Mouse (Mus musculus) CH12.LX (cell line): ENCODE results near the gene Krtcap3. TPM values are rescaled to one million over a fixed set of nuclear protein-coding genes. Genes with fewer than 3 reads are reported as not detected.

Experiments
- DNase-seq: peaks from one replicate; pipeline ENCODE4 v3.0.0-alpha.2; 2013; ENCODE audit errors: extremely low read depth
- H3K27ac ChIP-seq: 2 replicates; pipeline ENCODE4 v1.5.1; 2012; ENCODE audit warnings: low read depth, mild to moderate bottlenecking, control low read depth, moderate library complexity; ENCODE audit not compliant: insufficient read depth
- H3K27me3 ChIP-seq: replicated peaks from 2 replicates; pipeline ENCODE3; 2012; ENCODE audit warnings: inconsistent platforms
- H3K36me3 ChIP-seq, 2 experiments: replicated peaks in 1 of 2; 2 replicates each; pipeline versions ENCODE3 to v1.6.1; 2012; ENCODE audit warnings: inconsistent platforms in 1 of 2, low read length in 1 of 2, mild to moderate bottlenecking in 1 of 2, mixed read lengths in 1 of 2, moderate library complexity in 1 of 2; ENCODE audit not compliant: control insufficient read depth in 1 of 2, insufficient read depth in 1 of 2
- H3K4me1 ChIP-seq, 2 experiments: 2 replicates each; pipeline ENCODE4 v1.6.1; 2012; ENCODE audit warnings: inconsistent platforms in 1 of 2, moderate library complexity in 1 of 2; ENCODE audit not compliant: insufficient read depth in 2 of 2, control insufficient read depth in 1 of 2
- H3K4me2 ChIP-seq: 2 replicates; pipeline ENCODE4 v1.6.1; 2012; ENCODE audit warnings: low read depth, mild to moderate bottlenecking, control low read depth; ENCODE audit not compliant: poor library complexity, insufficient read depth, severe bottlenecking
- H3K4me3 ChIP-seq, 3 experiments: fragments of 150-350 bp in 1 of 3; sonication (generic) in 1 of 3; replicated peaks in 1 of 3; 2 replicates each; pipeline versions ENCODE3 to v1.5.1; 2011 to 2012; ENCODE audit warnings: low read depth in 2 of 3, low read length in 2 of 3, mild to moderate bottlenecking in 2 of 3, moderate library complexity in 2 of 3, control low read depth in 1 of 3, improper control_type of control experiment in 1 of 3, inconsistent platforms in 1 of 3, mixed read lengths in 1 of 3; ENCODE audit not compliant: poor library complexity in 1 of 3
- H3K79me2 ChIP-seq: replicated peaks from 2 replicates; pipeline ENCODE4 v1.6.1; 2012; ENCODE audit warnings: mild to moderate bottlenecking, moderate library complexity; ENCODE audit not compliant: control insufficient read depth, poor library complexity, insufficient read depth, severe bottlenecking; ENCODE audit errors: extremely low read depth
- H3K9ac ChIP-seq: 2 replicates; pipeline ENCODE4 v1.6.1; 2012; ENCODE audit warnings: low read depth, mild to moderate bottlenecking, control low read depth, moderate library complexity; ENCODE audit not compliant: insufficient read depth
- H3K9me3 ChIP-seq: replicated peaks from 2 replicates; pipeline ENCODE3; 2012; ENCODE audit warnings: low read length, inconsistent platforms, mixed read lengths
- BHLHE40 ChIP-seq: IDR thresholded peaks from 2 replicates; pipeline ENCODE4 v1.6.1; 2011; ENCODE audit warnings: mild to moderate bottlenecking, low read depth, low read length, improper control_type of control experiment
- CHD2 ChIP-seq: IDR thresholded peaks from 2 replicates; pipeline ENCODE4 v1.6.1; 2011; ENCODE audit warnings: low read length, improper control_type of control experiment
- CTCF ChIP-seq, 2 experiments: IDR thresholded peaks in 1 of 2; conservative IDR thresholded peaks in 1 of 2; 2 replicates each; pipeline ENCODE4 v1.5.1; 2011 to 2012; ENCODE audit warnings: low read depth in 2 of 2, low read length in 2 of 2, improper control_type of control experiment in 1 of 2, inconsistent platforms in 1 of 2, mild to moderate bottlenecking in 1 of 2, moderate library complexity in 1 of 2
- EP300 ChIP-seq: IDR thresholded peaks from 2 replicates; pipeline ENCODE4 v1.6.1; 2011; ENCODE audit warnings: low read length, improper control_type of control experiment
- GABPA ChIP-seq: IDR thresholded peaks from 2 replicates; pipeline ENCODE4 v1.6.1; 2012; ENCODE audit warnings: low read depth, low read length, improper control_type of control experiment, inconsistent platforms; ENCODE audit not compliant: insufficient replicate concordance
- HCFC1 ChIP-seq: IDR thresholded peaks from 2 replicates; pipeline ENCODE4 v1.6.1; 2012; ENCODE audit warnings: low read depth, mild to moderate bottlenecking, inconsistent platforms, low read length, improper control_type of control experiment
- MAX ChIP-seq: IDR thresholded peaks from 2 replicates; pipeline ENCODE4 v1.6.1; 2011; ENCODE audit warnings: low read length, improper control_type of control experiment
- MAZ ChIP-seq: IDR thresholded peaks from 2 replicates; pipeline ENCODE4 v1.6.1; 2012; ENCODE audit warnings: low read depth, mild to moderate bottlenecking, inconsistent platforms, low read length, improper control_type of control experiment, moderate library complexity
- MXI1 ChIP-seq: IDR thresholded peaks from 2 replicates; pipeline ENCODE4 v1.6.1; 2011; ENCODE audit warnings: mild to moderate bottlenecking, low read depth, low read length, improper control_type of control experiment
- MYC ChIP-seq: IDR thresholded peaks from 2 replicates; pipeline ENCODE4 v1.6.1; 2011; ENCODE audit warnings: low read depth, mild to moderate bottlenecking, improper control_type of control experiment, low read length
- NRF1 ChIP-seq: IDR thresholded peaks from 2 replicates; pipeline ENCODE4 v1.6.1; 2014; ENCODE audit warnings: low read depth, mild to moderate bottlenecking, inconsistent platforms, low read length, improper control_type of control experiment, moderate library complexity
- PAX5 ChIP-seq: IDR thresholded peaks from 2 replicates; pipeline ENCODE4 v1.6.1; 2012; ENCODE audit warnings: low read length, inconsistent platforms, mixed read lengths
- RAD21 ChIP-seq: IDR thresholded peaks from 2 replicates; pipeline ENCODE4 v1.6.1; 2011; ENCODE audit warnings: low read depth, mild to moderate bottlenecking, low read length, improper control_type of control experiment, moderate library complexity
- RCOR1 ChIP-seq: conservative IDR thresholded peaks from 2 replicates; pipeline ENCODE4 v1.6.1; 2012; ENCODE audit warnings: low read depth, mild to moderate bottlenecking, inconsistent platforms, low read length, improper control_type of control experiment
- TBP ChIP-seq: conservative IDR thresholded peaks from 2 replicates; pipeline ENCODE4 v1.6.1; 2011; ENCODE audit warnings: low read depth, low read length, improper control_type of control experiment
- ZKSCAN1 ChIP-seq: IDR thresholded peaks from 2 replicates; pipeline ENCODE4 v1.6.1; 2012; ENCODE audit warnings: low read depth, inconsistent platforms, low read length, improper control_type of control experiment, borderline replicate concordance
- ZMIZ1 ChIP-seq: IDR thresholded peaks from 2 replicates; pipeline ENCODE4 v1.6.1; 2012; ENCODE audit warnings: low read depth, mild to moderate bottlenecking, inconsistent platforms, low read length, improper control_type of control experiment
- dilution Hi-C: fragments of 300-500 bp; cut with MboI; formaldehyde crosslinking; loops from 2 replicates; pipeline ENCODE4 v1.14.3; 2020; ENCODE audit warnings: low sequenced_read_pairs; ENCODE audit not compliant: extremely low pct_unique_long_range_greater_than_20kb, extremely low pct_ligation_motif_present
- in situ Hi-C: fragments of 300-500 bp; cut with MboI; formaldehyde crosslinking; loops from 3 replicates; pipeline ENCODE4 v1.14.3; 2019; ENCODE audit warnings: low sequenced_read_pairs, low pct_ligation_motif_present, low pct_unique_long_range_greater_than_20kb, mixed read lengths
- polyA plus RNA-seq: library from polyadenylated mRNA; unstranded; fragments of >175 nt; gene quantifications from 2 replicates; pipeline ENCODE4 v1.2.1, GENCODE M21; 2012; ENCODE audit warnings: low read depth; ENCODE audit not compliant: insufficient read length
- total RNA-seq, 2 experiments: library from RNA; depleted of rRNA; stranded (reverse); fragments of 300-350 nt in 1 of 2; fragments of >200 nt in 1 of 2; gene quantifications; 2 replicates each; pipeline ENCODE4 v1.2.3; 2012 to 2014

The Krtcap3 gene
- total and polyA plus RNA-seq, 3 experiments: 8.6 to 14.1 (median 9.8) TPM

DNA sequence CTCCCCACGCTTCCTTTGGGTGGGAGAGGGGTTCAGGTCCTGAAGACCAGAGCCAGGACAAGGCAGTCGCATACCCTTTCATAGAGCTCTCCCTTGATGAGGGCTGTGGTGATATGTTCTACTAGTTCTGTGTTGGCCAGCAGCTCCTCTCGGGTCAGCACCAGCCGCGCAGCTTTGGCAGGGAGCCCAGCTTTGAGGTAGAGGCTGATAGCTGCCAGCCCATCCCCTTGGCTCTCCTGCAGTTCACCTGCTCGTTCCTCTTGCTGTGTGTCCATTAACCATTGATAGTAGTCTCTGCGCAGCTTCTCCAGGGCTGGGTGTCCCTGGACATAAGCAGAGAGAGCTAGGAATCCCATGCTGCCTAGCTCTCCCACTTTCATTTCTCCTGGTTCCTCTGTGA lies 14.6 kb downstream of the Krtcap3 start:
- no peaks in the 10 kb centered on the region for H3K4me1 ChIP-seq
- peaks cover 35 to 78% of the 10 kb centered on the region in 2 experiments for H3K36me3 ChIP-seq
- no peak for TF ChIP-seq NRF1
- no peak for TF ChIP-seq PAX5
- no peak overlapping the region for H3K4me2 ChIP-seq
- H3K4me3 ChIP-seq: no peak overlapping the region
- in situ Hi-C loops: no loop called here
- dilution Hi-C loops: no loop called here
- H3K79me2 ChIP-seq: no peaks in the 10 kb centered on the region
- peaks cover 4% of the 10 kb centered on the region for H3K9me3 ChIP-seq
- no peaks in the 10 kb centered on the region for H3K27me3 ChIP-seq
- H3K27ac ChIP-seq: no peak overlapping the region
- DNase-seq: no peak
- H3K9ac ChIP-seq: no peak overlapping the region

DNA sequence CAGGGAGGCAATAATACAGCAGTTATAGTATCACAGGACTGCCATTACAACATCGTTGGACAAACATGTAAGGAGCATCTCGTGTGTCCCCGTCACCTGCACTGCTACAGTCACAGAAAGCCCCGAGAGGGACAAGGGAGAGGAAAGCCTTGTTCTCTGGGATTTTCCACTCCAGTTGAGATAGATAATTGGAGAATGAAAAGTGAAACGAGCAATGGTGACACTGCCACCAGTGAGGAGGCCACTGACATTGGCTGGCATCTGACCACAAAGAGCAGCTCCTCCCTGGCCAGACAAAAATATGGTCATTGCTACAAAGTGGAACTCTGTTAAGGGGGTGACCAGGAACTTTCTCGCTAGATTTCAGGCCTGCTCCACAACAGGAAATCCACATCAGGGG lies 16.2 kb downstream of the Krtcap3 start:
- DNase-seq: no peak
- TF ChIP-seq GABPA: no peak
- no peak for TF ChIP-seq TBP
- TF ChIP-seq HCFC1: no peak
- no peak for TF ChIP-seq ZKSCAN1
- TF ChIP-seq CHD2: no peak
- TF ChIP-seq MYC: no peak
- TF ChIP-seq EP300: no peak
- no peak for TF ChIP-seq MAX
- TF ChIP-seq RCOR1: no peak
- no peak for TF ChIP-seq BHLHE40
- no peak for TF ChIP-seq MAZ
- peaks cover 35 to 74% of the 10 kb centered on the region in 2 experiments for H3K36me3 ChIP-seq
- H3K27me3 ChIP-seq: no peaks in the 10 kb centered on the region
- H3K4me3 ChIP-seq: no peak overlapping the region
- H3K9me3 ChIP-seq: peaks cover 4% of the 10 kb centered on the region
- in situ Hi-C loops: no loop called here
- H3K4me1 ChIP-seq: no peaks in the 10 kb centered on the region
- no peak overlapping the region for H3K27ac ChIP-seq
- no peaks in the 10 kb centered on the region for H3K79me2 ChIP-seq
- H3K9ac ChIP-seq: no peak overlapping the region
- dilution Hi-C loops: no loop called here
- H3K4me2 ChIP-seq: no peak overlapping the region

DNA sequence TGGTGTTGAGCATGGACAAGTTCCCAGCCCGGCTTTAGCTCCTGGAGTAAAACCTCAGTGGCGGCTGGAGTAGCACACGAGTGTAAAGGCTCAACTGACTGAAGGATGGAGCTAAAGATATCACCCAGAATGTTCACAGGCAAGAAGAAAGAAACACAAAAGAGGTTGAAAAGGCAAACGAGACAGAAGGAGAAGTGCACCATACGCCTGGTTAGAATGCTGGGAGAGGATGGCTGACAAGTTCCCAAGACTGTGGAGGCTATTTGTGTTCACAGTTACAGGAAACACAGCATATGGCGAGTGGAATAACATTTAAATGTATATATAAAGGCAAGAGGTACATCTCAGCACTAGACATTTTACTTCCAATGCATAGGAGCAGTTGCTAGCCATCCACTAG lies 21.5 kb downstream of the Krtcap3 start:
- no peak overlapping the region for H3K4me2 ChIP-seq
- no peak for TF ChIP-seq CTCF (conservative IDR thresholded peaks at IDR 0.05 in 1 of 2, IDR thresholded peaks at IDR 0.05 in 1 of 2; ENCODE audit: low read depth in 2 of 2, low read length in 2 of 2)
- TF ChIP-seq BHLHE40: no peak
- TF ChIP-seq RAD21: no peak
- no peak for TF ChIP-seq MXI1
- TF ChIP-seq ZMIZ1: no peak
- TF ChIP-seq ZKSCAN1: no peak
- TF ChIP-seq, all 38 proteins: peak for 0
- H3K79me2 ChIP-seq: no peaks in the 10 kb centered on the region
- H3K4me3 ChIP-seq: no peak overlapping the region
- in situ Hi-C loops (no loop called here), dilution Hi-C loops (no loop called here)
- H3K9me3 ChIP-seq: peaks cover 4% of the 10 kb centered on the region
- H3K4me1 ChIP-seq: no peaks in the 10 kb centered on the region
- peaks cover 15 to 52% of the 10 kb centered on the region in 2 experiments for H3K36me3 ChIP-seq
- H3K27ac ChIP-seq: no peak overlapping the region
- DNase-seq: no peak
- H3K27me3 ChIP-seq: no peaks in the 10 kb centered on the region
- H3K9ac ChIP-seq: no peak overlapping the region
